Mouse (Mus musculus): Measurements from ENCODE around the gene Il20rb. TPM values are rescaled to one million over a fixed set of nuclear protein-coding genes. Genes with fewer than 3 reads are reported as not detected.

Gene Il20rb
- total RNA-seq, 2 experiments from 2014 or later = 0.94 to 1.7 TPM

GRCm38 (mm10) chr9:100436865-100437595 is 49.6 kb downstream of the Il20rb start:
- no peak for ATAC-seq (replicated peaks; ENCODE audit: poor library complexity)

DNA sequence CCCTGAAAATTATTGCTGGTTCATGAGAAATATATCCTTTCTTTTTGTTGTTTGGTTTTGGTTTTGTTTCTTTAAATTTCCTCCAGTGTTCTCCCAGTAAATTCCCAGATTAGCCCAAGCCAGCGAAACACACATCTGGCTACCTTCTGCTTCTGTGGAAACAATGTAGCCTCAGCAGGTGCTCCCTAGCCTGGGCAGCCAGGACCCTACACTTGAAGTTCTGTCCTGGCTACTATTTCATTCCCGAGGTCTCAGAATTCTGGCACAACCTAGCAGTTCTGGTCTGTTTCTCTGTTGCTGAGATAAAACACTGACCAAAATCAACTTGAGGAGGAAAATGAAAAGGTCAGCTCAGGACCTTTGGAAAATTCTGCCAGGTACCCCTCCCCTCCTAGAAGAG is 55.2 kb downstream of the Il20rb start:
- ATAC-seq (replicated peaks; ENCODE audit: poor library complexity) = no peak

DNA sequence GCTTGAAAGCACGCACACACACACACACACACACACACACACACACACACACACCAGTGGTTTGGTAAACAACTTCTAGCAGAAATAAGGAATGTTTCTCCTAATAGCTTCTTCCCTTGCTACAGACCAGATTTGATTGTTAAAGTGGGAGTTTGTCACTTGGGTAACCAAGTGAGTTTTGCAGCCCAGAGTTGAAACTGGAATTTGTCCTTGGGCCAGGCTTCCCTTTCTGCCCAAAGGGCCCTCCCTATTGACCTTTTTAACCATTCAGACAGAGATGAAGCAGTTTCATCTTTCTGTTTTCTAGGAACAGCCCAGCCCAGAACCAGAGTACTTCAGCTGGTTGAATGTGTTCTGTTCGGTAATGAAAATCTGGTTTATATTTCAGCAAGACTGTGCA is 55.7 kb downstream of the Il20rb start:
- no peak for ATAC-seq (replicated peaks; ENCODE audit: poor library complexity)

DNA sequence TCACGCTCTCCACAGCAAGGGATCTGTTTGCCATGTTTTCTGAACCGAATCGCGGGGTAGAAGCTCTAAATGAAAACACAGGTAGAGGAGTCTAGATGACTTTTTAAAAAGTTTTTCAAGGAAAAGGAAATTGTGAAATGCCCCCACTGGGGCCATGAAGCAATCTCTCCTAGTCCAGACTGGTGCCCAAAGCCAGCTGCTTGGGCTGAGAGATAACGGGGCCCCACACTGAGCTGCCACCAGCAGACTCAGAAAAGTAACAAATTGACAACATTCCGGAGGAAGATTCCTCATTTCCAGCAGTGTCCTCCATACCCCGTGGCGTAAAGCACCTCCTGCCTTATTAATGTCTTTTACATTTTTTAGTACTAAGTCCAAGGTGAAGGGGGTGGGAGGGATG is 66.9 kb downstream of the Il20rb start:
- ATAC-seq (replicated peaks; ENCODE audit: poor library complexity) = peak; percentile 77

- ATAC-seq (replicated peaks; ENCODE audit: poor library complexity) = peak; percentile 72
Observed at GRCm38 (mm10) chr9:100419103-100419502, 67.5 kb downstream of the Il20rb start.

DNA sequence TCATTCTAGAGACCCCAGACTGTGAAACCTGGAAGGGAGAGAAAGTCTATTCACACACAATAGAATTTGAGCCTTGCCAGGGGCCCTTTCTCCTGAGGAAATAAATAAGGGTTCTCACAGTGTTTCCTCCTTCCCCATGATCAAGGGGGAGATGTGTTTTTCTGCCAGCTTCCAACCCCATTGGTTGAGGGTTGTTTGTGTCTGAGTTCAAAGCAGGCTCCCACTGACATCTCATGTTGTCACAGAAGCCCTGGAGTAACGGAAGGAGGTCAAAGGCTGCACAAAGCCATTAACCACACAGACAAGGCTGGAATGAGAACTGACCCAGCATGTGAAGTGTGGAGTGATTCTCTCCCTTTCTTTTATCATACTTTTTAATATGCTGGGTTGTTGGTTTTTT is 69.8 kb downstream of the Il20rb start:
- no peak for ATAC-seq (replicated peaks; ENCODE audit: poor library complexity)

DNA sequence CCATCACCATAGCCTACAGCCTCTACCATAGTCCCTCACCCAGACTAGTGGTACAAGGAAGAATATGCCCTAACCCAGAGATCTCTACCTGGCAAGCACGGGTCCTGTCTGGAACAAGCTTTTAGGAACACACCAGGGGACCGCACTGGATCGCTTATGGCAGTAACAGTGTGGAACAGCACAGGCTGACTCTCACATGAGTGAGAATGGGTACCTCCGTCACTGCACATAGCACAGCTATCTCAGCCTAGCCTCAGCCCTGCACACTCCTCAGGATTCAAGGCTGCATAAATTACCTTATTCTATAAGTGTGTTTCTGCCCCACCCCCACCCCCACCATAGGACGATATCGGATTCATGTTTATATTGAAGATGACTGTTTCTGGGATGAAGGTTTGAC is 70.3 kb downstream of the Il20rb start:
- no peak for ATAC-seq (replicated peaks; ENCODE audit: poor library complexity)

GRCm38 (mm10) chr9:100415328-100415979 is 71.1 kb downstream of the Il20rb start:
- ATAC-seq (replicated peaks; ENCODE audit: poor library complexity) = no peak

Other genes starting within 250 kb of the Il20rb start
- 46.4 and 46.7 TPM in 2 replicates for gene Nck1, start 59.3 kb upstream of the Il20rb start, total RNA-seq (2015)
- 54.4 and 56.5 TPM in 2 replicates for gene Nck1, start 59.3 kb upstream of the Il20rb start, total RNA-seq (2017)
- 0.32 TPM in 1 of 2 replicates, not detected in the other for gene Slc35g2, start 84.3 kb upstream of the Il20rb start, total RNA-seq (2015)
- gene Slc35g2, start 84.3 kb upstream of the Il20rb start, total RNA-seq (2017) = not detected in 2 replicates
- 79.6 and 82.5 TPM in 2 replicates for gene Stag1, start 111.0 kb upstream of the Il20rb start, total RNA-seq (2015)
- gene Stag1, start 111.0 kb upstream of the Il20rb start, total RNA-seq (2017) = 77.6 and 99.3 TPM in 2 replicates

Data from megakaryocyte progenitor cell, adult 5-6 weeks (primary cell).